Mouse (Mus musculus) limb, embryonic 14.5 days (tissue): Measurements from ENCODE around the gene Ube2r2. TPM values are rescaled to one million over a fixed set of nuclear protein-coding genes. Genes with fewer than 3 reads are reported as not detected.

Experiments
- ATAC-seq: fragments of 200-750 bp; cut with Nextera tagmentation; 2 replicates; pipeline ENCODE4 v1.8.0; 2017; ENCODE audit warnings: low read depth, moderate number of reproducible peaks, moderate TSS enrichment; ENCODE audit not compliant: low FRiP score
- DNase-seq: peaks from one replicate; pipeline ENCODE4 v3.0.0-alpha.2; 2015; ENCODE audit warnings: low spot score
- H3K27ac ChIP-seq: fragments of 300-500 bp; sonication (generic); replicated peaks from 2 replicates; pipeline ENCODE4 v1.5.1; 2014; ENCODE audit warnings: low read depth, mild to moderate bottlenecking, low read length, moderate library complexity, mixed read lengths
- H3K27me3 ChIP-seq: fragments of 300-500 bp; sonication (generic); 2 replicates; pipeline ENCODE4 v1.6.1; 2014; ENCODE audit warnings: low read length, mixed read lengths; ENCODE audit not compliant: control insufficient read depth, insufficient read depth
- H3K36me3 ChIP-seq: fragments of 300-500 bp; sonication (generic); 2 replicates; pipeline ENCODE4 v1.6.1; 2014; ENCODE audit warnings: mild to moderate bottlenecking, low read length, moderate library complexity, mixed read lengths; ENCODE audit not compliant: control insufficient read depth, insufficient read depth
- H3K4me1 ChIP-seq: fragments of 300-500 bp; sonication (generic); 2 replicates; pipeline ENCODE4 v1.6.1; 2014; ENCODE audit warnings: antibody characterized with exemption, low read length, mixed read lengths; ENCODE audit not compliant: control insufficient read depth, insufficient read depth
- H3K4me2 ChIP-seq: fragments of 300-500 bp; sonication (generic); replicated peaks from 2 replicates; pipeline ENCODE4 v1.6.1; 2014; ENCODE audit warnings: low read depth, mild to moderate bottlenecking, low read length, moderate library complexity; ENCODE audit not compliant: severe bottlenecking
- H3K4me3 ChIP-seq: fragments of 300-500 bp; sonication (generic); replicated peaks from 2 replicates; pipeline ENCODE4 v1.5.1; 2014; ENCODE audit warnings: low read length
- H3K9ac ChIP-seq: fragments of 300-500 bp; sonication (generic); 2 replicates; pipeline ENCODE4 v1.6.1; 2014; ENCODE audit warnings: mild to moderate bottlenecking, low read depth, low read length, moderate library complexity; ENCODE audit not compliant: severe bottlenecking
- H3K9me3 ChIP-seq: fragments of 300-500 bp; sonication (generic); 2 replicates; pipeline ENCODE4 v1.6.1; 2016; ENCODE audit warnings: low read length; ENCODE audit not compliant: control insufficient read depth
- POLR2A ChIP-seq: fragments of 200-500 bp; IDR thresholded peaks from 2 replicates; pipeline ENCODE4 v1.8.0; 2012; ENCODE audit warnings: inconsistent platforms, mild to moderate bottlenecking, moderate library complexity, borderline replicate concordance; ENCODE audit not compliant: insufficient read depth, insufficient read length; ENCODE audit errors: extremely low read depth
- WGBS: fragments of 180-500 bp; shearing (Covaris S2); extraction: QIAGEN DNeasy Blood & Tissue Kit; methylation state at CpG from one replicate; pipeline ENCODE4 v1.1.7; 2014; 5-methylcytosine and 5-hydroxymethylcytosine counted together
- polyA plus RNA-seq, 2 experiments: library from polyadenylated mRNA; depleted of rRNA in 1 of 2; stranded (reverse) in 1 of 2; unstranded in 1 of 2; fragments of >200 nt; fragmentation: Nextera tagmentation in 1 of 2; extraction: Ambion mirVana in 1 of 2; gene quantifications; 2 replicates each; pipeline versions ENCODE4 v1.2.1 to v1.2.3; 2012 to 2014

Ube2r2 gene
- polyA plus RNA-seq, 2 experiments: 96.6 to 182 TPM

DNA sequence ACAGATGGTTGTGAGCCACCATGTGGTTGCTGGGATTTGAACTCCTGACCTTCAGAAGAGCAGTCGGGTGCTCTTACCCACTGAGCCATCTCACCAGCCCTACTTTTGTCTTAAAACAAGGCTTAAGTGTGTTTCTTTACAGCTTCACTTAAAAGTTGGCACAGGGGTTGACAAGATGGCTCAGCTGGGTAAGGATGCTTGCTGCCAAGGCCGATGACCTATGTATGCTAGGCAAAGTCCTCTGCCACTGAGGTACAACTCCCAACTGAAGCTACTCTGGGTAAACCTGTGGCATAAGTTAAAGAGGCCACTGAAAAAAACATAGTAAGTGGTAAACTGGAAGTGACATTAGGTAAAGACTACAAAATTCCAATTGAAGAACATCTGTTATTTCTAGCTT lies 7.1 kb downstream of the Ube2r2 start:
- DNase-seq (no peak), ATAC-seq (no peak)
- H3K9ac ChIP-seq: no peak overlapping the region
- no peak overlapping the region for H3K4me3 ChIP-seq
- no peaks in the 10 kb centered on the region for H3K9me3 ChIP-seq
- 75% methylated on average over 2 of the region's 2 CpGs for WGBS
- no peak overlapping the region for H3K27ac ChIP-seq
- TF ChIP-seq POLR2A: no peak
- peaks cover 29% of the 10 kb centered on the region for H3K36me3 ChIP-seq
- H3K4me1 ChIP-seq: no peaks in the 10 kb centered on the region
- no peaks in the 10 kb centered on the region for H3K27me3 ChIP-seq
- no peak overlapping the region for H3K4me2 ChIP-seq

DNA sequence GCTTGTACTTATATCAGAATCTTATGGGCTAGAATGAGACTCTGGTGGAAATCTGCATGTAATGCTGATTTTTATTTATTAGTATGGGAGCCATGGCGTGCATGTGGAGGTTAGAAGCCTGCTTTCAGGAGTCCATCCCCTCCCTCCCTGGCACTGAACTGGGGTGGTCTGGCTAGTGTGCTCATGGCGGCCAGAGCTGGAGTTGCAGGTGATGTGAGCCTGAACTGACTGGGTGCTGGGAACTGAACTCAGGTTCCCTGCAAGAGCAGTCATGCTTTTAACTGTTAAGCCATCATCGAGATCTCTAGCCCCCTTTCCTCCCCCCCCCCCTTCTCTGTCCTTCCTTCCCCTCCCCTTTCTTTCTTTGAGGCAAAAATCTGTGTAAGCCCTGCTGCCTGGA lies 14.3 kb downstream of the Ube2r2 start:
- Histone ChIP-seq H3K9ac (no peak overlapping the region), H3K36me3 (peaks cover 4% of the 10 kb centered on the region), H3K4me3 (no peak overlapping the region), H3K9me3 (no peaks in the 10 kb centered on the region), H3K27me3 (no peaks in the 10 kb centered on the region), H3K4me2 (no peak overlapping the region), H3K27ac (no peak overlapping the region), H3K4me1 (no peaks in the 10 kb centered on the region)
- 76% methylated on average over 3 of the region's 3 CpGs for WGBS
- TF ChIP-seq POLR2A: no peak
- ATAC-seq (no peak), DNase-seq (no peak)

DNA sequence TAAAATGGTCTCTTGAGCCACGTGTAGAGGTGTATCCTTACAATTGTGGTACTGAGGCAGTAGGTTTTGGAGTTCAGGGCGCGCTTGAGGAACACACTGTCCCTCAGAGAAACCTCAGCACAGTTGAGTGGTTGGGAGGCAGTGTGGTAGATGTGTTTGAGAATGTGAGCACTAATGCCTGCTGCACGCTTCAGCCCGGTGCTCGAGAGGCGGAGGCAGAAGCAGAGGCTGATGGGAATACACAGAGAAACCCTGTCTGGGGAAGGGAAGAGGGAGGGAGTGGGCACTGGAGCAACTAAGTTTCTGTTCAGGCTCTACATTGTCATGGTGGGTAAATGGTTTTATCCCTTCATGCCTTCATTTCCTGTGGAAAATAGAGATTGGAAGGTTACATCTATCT lies 15.6 kb downstream of the Ube2r2 start:
- Histone ChIP-seq H3K4me3 (no peak overlapping the region), H3K4me2 (no peak overlapping the region), H3K9me3 (no peaks in the 10 kb centered on the region), H3K36me3 (peaks cover 4% of the 10 kb centered on the region; the same call in 1 of the 2 replicates), H3K27me3 (no peaks in the 10 kb centered on the region), H3K9ac (no peak overlapping the region), H3K4me1 (no peaks in the 10 kb centered on the region), H3K27ac (no peak overlapping the region)
- 95% methylated on average over 7 of the region's 7 CpGs for WGBS
- DNase-seq: no peak
- TF ChIP-seq POLR2A: no peak
- ATAC-seq: no peak

DNA sequence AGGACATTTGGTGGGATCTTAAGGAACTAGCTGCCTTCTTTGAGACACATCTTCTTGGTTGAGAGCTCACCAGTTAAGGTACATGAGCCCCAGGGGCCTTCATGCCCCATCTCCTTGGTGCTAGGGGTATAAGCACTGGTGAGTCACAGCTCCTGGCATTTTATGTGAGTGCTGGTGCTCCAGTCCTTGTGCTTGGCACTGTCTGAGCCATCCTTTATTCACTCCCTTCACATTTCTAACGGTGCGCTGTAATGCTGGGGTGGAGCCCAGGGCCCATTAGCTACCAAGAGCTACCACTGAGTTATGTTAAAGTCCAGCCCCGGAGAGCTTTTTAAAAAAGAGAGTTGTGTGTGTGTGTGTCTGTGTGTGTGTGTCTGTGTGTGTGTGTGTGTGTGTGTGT lies 17.6 kb downstream of the Ube2r2 start:
- no peaks in the 10 kb centered on the region for H3K4me1 ChIP-seq
- H3K36me3 ChIP-seq: peaks cover 4% of the 10 kb centered on the region; the same call in 1 of the 2 replicates
- WGBS: 83% methylated on average over 3 of the region's 3 CpGs
- no peak for TF ChIP-seq POLR2A
- ATAC-seq: no peak
- H3K4me3 ChIP-seq: no peak overlapping the region
- H3K27ac ChIP-seq: no peak overlapping the region
- no peaks in the 10 kb centered on the region for H3K27me3 ChIP-seq
- H3K9ac ChIP-seq: no peak overlapping the region
- H3K9me3 ChIP-seq: no peaks in the 10 kb centered on the region
- no peak for DNase-seq
- H3K4me2 ChIP-seq: no peak overlapping the region

DNA sequence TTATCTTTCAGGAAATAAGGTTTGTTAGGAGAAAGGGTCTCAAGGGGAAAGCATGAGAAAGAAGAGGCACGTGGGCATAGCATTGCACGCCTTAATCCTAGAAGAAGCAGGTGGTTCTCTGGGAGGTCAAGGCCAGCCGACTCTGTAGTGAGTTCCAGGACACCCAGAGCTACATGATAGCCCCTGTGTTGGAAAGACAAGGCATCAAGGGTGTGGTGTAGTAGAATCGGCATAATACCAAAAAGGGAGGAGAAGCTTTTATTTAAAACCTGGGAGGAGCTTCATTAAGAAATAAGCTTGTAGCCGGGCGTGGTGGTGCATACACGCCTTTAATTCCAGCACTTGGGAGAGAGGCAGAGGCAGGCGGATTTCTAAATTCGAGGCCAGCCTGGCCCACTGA lies 21.4 kb downstream of the Ube2r2 start:
- no peak for TF ChIP-seq POLR2A
- Histone ChIP-seq H3K9ac (no peak overlapping the region), H3K9me3 (no peaks in the 10 kb centered on the region), H3K27ac (no peak overlapping the region), H3K4me2 (no peak overlapping the region), H3K4me3 (no peak overlapping the region), H3K27me3 (no peaks in the 10 kb centered on the region), H3K36me3 (no peaks in the 10 kb centered on the region), H3K4me1 (no peaks in the 10 kb centered on the region)
- WGBS: 85% methylated on average over 9 of the region's 9 CpGs
- ATAC-seq: no peak
- no peak for DNase-seq

DNA sequence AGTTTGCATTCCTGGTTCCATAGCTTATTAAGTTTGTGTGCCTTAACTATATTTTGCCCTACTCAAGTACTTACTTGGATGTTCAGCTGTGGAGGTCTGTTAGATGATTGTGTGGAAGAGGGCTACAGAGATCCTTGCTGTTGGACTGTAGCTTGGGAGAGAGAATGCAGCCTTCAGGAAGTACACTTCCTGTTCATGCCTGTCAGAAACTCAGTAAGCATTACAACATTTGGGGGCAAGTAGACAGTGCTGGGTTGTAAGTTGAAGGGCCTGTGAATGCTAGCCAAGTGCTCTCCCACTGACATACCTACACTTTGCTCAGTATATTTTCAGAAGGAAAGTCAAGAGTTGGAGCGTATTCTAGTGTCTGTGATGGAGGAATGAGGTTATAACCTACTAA lies 22.7 kb downstream of the Ube2r2 start:
- Histone ChIP-seq H3K27me3 (no peaks in the 10 kb centered on the region), H3K4me3 (no peak overlapping the region), H3K36me3 (no peaks in the 10 kb centered on the region), H3K9me3 (no peaks in the 10 kb centered on the region), H3K27ac (no peak overlapping the region), H3K4me1 (no peaks in the 10 kb centered on the region), H3K9ac (no peak overlapping the region), H3K4me2 (no peak overlapping the region)
- WGBS: 96% methylated on average over 1 of the region's 1 CpGs
- ATAC-seq (no peak), DNase-seq (no peak)
- no peak for TF ChIP-seq POLR2A
